Mouse (Mus musculus): ENCODE results near the gene Dop1a. TPM values are rescaled to one million over a fixed set of nuclear protein-coding genes. Genes with fewer than 3 reads are reported as not detected.

Dop1a gene
- polyA plus RNA-seq, 1 experiment from 2014 or later: 32.8 TPM

DNA sequence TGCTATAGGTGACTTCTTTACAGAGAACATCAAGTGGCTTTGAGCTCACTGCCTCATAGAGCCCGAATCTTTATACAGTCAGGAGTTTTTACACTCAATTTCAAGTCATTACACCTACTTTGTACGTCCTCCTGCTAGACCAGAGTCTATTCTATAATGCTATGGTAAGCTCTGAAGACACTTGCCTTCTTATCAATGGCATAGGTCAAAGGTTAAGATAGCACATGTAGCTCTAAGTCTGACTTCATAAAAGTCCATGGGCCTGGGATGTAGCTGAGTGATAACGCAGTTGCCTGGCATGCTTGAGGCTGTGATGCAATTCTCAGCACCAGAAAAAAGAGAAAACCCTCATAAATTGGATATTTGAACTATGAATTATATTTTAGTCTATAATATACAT lies 47.4 kb downstream of the Dop1a start:
- H3K4me3 ChIP-seq: no peak overlapping the region
- H3K9me3 ChIP-seq: no peaks in the 10 kb centered on the region
- H3K9ac ChIP-seq: no peak overlapping the region
- peaks cover 71% of the 10 kb centered on the region for H3K36me3 ChIP-seq
- WGBS: 90% methylated on average over 3 of the region's 3 CpGs
- H3K4me2 ChIP-seq: no peak overlapping the region
- no peak overlapping the region for H3K27ac ChIP-seq (replicated peaks)
- no peak for ATAC-seq (ENCODE audit: low FRiP score, low read depth)
- no peaks in the 10 kb centered on the region for H3K27me3 ChIP-seq
- H3K4me1 ChIP-seq (replicated peaks): no peaks in the 10 kb centered on the region

DNA sequence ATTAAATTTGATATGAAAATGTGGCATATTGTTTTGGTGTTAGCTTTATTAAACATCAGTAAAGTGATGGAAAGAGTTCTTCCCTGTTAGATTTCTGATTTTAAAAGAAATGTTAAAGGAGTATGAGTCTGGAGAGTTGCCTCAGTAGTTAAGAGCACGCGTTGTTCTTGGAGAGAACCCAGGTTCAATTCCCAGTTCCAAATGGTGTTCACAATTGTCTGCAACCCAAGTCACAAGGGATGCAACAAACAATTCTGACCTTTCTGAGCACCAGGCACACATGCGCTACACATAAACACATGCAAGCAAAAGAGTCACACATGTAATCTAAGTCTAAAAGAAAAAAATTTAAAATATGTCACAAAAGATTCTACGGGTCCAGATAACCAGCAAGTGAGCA lies 47.8 kb downstream of the Dop1a start:
- no peak for ATAC-seq (ENCODE audit: low FRiP score, low read depth)
- Histone ChIP-seq H3K9me3 (no peaks in the 10 kb centered on the region), H3K4me3 (no peak overlapping the region), H3K27me3 (no peaks in the 10 kb centered on the region), H3K9ac (no peak overlapping the region), H3K36me3 (peaks cover 72% of the 10 kb centered on the region), H3K27ac (replicated peaks) (no peak overlapping the region), H3K4me1 (replicated peaks) (no peaks in the 10 kb centered on the region), H3K4me2 (no peak overlapping the region)
- 97% methylated on average over 4 of the region's 4 CpGs for WGBS

DNA sequence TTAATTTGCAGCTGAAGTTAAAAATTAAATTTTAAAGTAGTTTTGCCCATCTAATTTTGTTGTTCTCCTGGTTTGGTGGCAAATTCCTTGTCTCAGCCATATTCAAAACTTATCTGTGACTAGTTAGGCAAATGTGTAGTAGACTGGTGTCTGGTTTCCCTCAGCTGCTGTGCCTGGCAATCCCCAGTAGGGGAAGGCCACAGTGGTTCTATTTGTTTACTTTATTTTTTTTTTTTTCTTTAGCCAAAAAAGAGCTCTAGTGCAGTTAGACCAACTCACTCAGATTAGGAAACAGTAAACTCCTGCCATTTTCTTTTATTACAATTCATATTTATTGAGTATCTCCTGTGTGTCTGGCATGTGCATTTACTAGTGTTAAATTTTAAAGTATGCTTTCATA lies 55.4 kb downstream of the Dop1a start:
- Histone ChIP-seq H3K27ac (replicated peaks) (no peak overlapping the region), H3K36me3 (peaks cover 65% of the 10 kb centered on the region)

DNA sequence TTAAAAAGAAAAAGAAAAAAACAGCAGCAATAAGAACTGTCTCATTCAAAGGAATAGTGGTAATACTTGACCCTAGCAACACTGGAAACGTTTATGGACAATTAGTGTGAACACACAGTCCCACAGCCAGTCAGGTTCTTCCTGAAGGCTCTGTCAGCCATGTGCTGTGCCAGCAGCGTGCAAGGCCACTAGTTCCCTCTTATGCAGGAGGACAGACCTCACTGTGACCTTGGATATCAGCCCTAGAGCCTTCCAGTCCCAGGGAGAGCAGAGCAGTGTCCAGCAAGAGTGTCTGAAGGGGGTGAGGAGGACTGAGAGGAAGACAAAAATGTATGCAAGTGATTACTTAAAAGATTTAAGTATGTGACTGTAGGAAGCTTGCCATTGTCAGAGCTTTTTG lies 58.6 kb downstream of the Dop1a start:
- H3K4me1 ChIP-seq (replicated peaks): no peaks in the 10 kb centered on the region
- no peak for ATAC-seq (ENCODE audit: low FRiP score, low read depth)
- H3K4me2 ChIP-seq: no peak overlapping the region
- 66% methylated on average over 2 of the region's 2 CpGs for WGBS
- no peaks in the 10 kb centered on the region for H3K9me3 ChIP-seq
- H3K9ac ChIP-seq: no peak overlapping the region
- H3K27me3 ChIP-seq: no peaks in the 10 kb centered on the region
- H3K4me3 ChIP-seq: no peak overlapping the region
- peaks cover 51% of the 10 kb centered on the region for H3K36me3 ChIP-seq
- H3K27ac ChIP-seq (replicated peaks): no peak overlapping the region

More for the DNA sequence above, 55.4 kb downstream of the Dop1a start:
- H3K9me3 ChIP-seq: no peaks in the 10 kb centered on the region
- H3K27me3 ChIP-seq: no peaks in the 10 kb centered on the region
- H3K4me3 ChIP-seq: no peak overlapping the region
- H3K4me1 ChIP-seq (replicated peaks): no peaks in the 10 kb centered on the region
- H3K9ac ChIP-seq: no peak overlapping the region
- H3K4me2 ChIP-seq: no peak overlapping the region
- ATAC-seq (ENCODE audit: low FRiP score, low read depth): no peak

GRCm38 (mm10) chr9:86534071-86534470 lies 67.1 kb downstream of the Dop1a start:
- H3K36me3 ChIP-seq: peaks cover 35% of the 10 kb centered on the region
- H3K27me3 ChIP-seq: no peaks in the 10 kb centered on the region
- no peak overlapping the region for H3K4me3 ChIP-seq
- no peak overlapping the region for H3K27ac ChIP-seq (replicated peaks)
- 94% methylated on average over 5 of the region's 5 CpGs for WGBS
- no peaks in the 10 kb centered on the region for H3K4me1 ChIP-seq (replicated peaks)
- H3K9ac ChIP-seq: no peak overlapping the region
- H3K9me3 ChIP-seq: no peaks in the 10 kb centered on the region
- ATAC-seq (ENCODE audit: low FRiP score, low read depth): no peak
- H3K4me2 ChIP-seq: no peak overlapping the region

- Histone ChIP-seq H3K4me1 (replicated peaks) (no peaks in the 10 kb centered on the region), H3K4me2 (no peak overlapping the region), H3K9ac (no peak overlapping the region), H3K4me3 (no peak overlapping the region), H3K36me3 (peaks cover 61% of the 10 kb centered on the region), H3K9me3 (no peaks in the 10 kb centered on the region), H3K27me3 (no peaks in the 10 kb centered on the region), H3K27ac (replicated peaks) (no peak overlapping the region)
- ATAC-seq (ENCODE audit: low FRiP score, low read depth): no peak
- WGBS: 84% methylated on average over 3 of the region's 3 CpGs
Observed at GRCm38 (mm10) chr9:86543451-86543850, 76.5 kb downstream of the Dop1a start.

DNA sequence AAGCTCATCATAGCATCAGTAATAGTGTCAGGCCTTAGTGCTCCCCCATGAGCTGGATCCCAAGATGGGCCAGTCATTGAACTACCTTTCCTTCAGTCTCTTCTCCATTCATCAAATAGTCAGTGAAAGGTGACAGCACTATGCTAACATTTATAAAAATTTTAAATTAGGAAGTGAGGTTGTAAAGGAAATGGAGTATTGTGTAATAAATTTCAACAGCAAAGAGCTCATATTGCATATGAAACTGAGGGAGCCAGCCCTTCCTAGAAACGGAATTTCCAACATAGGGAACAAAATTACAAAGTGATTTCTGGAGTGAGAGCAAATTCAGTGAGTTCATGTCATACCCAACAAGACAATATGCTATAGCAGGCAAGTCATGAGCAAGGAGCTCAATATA lies 77.6 kb downstream of the Dop1a start:
- Histone ChIP-seq H3K27me3 (no peaks in the 10 kb centered on the region), H3K36me3 (peaks cover 70% of the 10 kb centered on the region), H3K4me3 (no peak overlapping the region), H3K27ac (replicated peaks) (no peak overlapping the region), H3K9ac (no peak overlapping the region), H3K9me3 (no peaks in the 10 kb centered on the region), H3K4me1 (replicated peaks) (no peaks in the 10 kb centered on the region), H3K4me2 (no peak overlapping the region)
- 80% methylated on average over 1 of the region's 1 CpGs for WGBS
- no peak for ATAC-seq (ENCODE audit: low FRiP score, low read depth)

- no peak overlapping the region for H3K4me2 ChIP-seq
- no peak overlapping the region for H3K4me3 ChIP-seq
- no peaks in the 10 kb centered on the region for H3K27me3 ChIP-seq
- ATAC-seq (ENCODE audit: low FRiP score, low read depth): no peak
- no peak overlapping the region for H3K27ac ChIP-seq (replicated peaks)
- no peak overlapping the region for H3K9ac ChIP-seq
- H3K9me3 ChIP-seq: no peaks in the 10 kb centered on the region
- WGBS: 91% methylated on average over 5 of the region's 5 CpGs
- no peaks in the 10 kb centered on the region for H3K4me1 ChIP-seq (replicated peaks)
- peaks cover 77% of the 10 kb centered on the region for H3K36me3 ChIP-seq
Observed at GRCm38 (mm10) chr9:86549637-86550162, 82.7 kb downstream of the Dop1a start.

DNA sequence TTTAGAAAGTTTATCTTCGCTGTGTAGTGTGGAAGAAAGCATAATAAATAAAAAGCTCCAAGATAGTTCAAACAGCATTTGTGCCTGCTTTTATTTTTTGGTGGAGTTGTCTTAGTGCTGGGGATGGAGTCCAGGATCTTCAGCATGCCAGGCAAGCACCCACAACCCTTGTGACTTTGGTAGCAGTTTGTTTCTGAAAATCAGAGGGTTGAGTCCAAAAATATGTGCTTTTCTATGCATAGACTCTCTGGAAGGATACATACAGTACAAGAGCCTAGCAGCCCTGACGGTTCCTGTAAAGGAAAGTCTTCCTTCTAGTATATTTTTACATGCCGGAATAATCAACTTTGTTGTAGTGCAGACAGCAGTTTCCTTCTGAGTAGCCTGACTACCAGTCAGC lies 83.8 kb downstream of the Dop1a start:
- no peaks in the 10 kb centered on the region for H3K4me1 ChIP-seq (replicated peaks)
- no peak overlapping the region for H3K4me2 ChIP-seq
- no peak for ATAC-seq (ENCODE audit: low FRiP score, low read depth)
- H3K9me3 ChIP-seq: no peaks in the 10 kb centered on the region
- H3K27me3 ChIP-seq: no peaks in the 10 kb centered on the region
- peaks cover 76% of the 10 kb centered on the region for H3K36me3 ChIP-seq
- no peak overlapping the region for H3K27ac ChIP-seq (replicated peaks)
- 98% methylated on average over 3 of the region's 3 CpGs for WGBS
- no peak overlapping the region for H3K9ac ChIP-seq
- H3K4me3 ChIP-seq: no peak overlapping the region

DNA sequence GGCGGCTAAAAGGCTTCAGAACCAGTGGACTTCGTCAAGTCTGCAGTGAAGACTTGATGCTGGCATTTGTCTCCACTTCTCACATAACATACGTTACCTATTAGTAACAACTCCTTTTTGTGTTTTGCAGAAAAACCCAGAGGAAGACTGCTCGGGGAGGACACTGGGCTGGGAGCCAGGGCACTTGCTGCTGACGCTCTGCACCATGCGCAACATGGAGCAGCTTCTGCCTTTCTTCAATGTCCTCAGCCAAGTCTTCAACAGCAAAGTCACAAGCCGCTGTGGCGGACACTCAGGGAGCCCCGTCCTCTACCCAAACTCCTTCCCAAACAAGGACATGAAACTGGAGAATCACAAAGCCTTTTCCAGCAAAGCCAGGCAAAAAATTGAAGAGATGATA lies 86.9 kb downstream of the Dop1a start:
- Histone ChIP-seq H3K9ac (no peak overlapping the region), H3K36me3 (peaks cover 79% of the 10 kb centered on the region), H3K4me3 (no peak overlapping the region), H3K9me3 (no peaks in the 10 kb centered on the region), H3K4me1 (replicated peaks) (no peaks in the 10 kb centered on the region), H3K27me3 (no peaks in the 10 kb centered on the region), H3K4me2 (no peak overlapping the region), H3K27ac (replicated peaks) (no peak overlapping the region)
- WGBS: 88% methylated on average over 9 of the region's 9 CpGs
- no peak for ATAC-seq (ENCODE audit: low FRiP score, low read depth)

GRCm38 (mm10) chr9:86554641-86555040 lies 87.7 kb downstream of the Dop1a start:
- 95% methylated on average over 4 of the region's 4 CpGs for WGBS
- Histone ChIP-seq H3K4me3 (no peak overlapping the region), H3K36me3 (peaks cover 81% of the 10 kb centered on the region), H3K27me3 (no peaks in the 10 kb centered on the region), H3K27ac (replicated peaks) (no peak overlapping the region), H3K9ac (no peak overlapping the region), H3K4me1 (replicated peaks) (no peaks in the 10 kb centered on the region), H3K4me2 (no peak overlapping the region), H3K9me3 (no peaks in the 10 kb centered on the region)
- ATAC-seq (ENCODE audit: low FRiP score, low read depth): no peak

DNA sequence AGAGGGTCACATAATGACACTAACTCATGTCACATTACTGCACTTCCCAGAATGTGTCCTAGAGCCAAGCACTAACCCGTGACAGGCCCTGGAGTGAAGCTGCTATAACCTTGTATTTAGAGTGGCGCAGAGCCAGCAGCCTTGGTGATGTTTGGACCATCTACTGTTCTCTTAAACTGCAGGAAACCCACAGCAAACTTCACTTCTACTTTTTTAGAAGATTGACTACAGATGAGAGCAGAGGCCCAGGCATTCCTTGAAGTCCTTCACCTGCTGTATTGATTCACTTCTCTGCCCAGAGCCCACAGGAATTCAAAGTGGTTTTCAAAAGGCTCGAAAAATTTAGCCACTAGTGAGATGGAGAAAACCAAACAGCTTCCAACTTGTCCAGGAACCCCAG lies 93.6 kb downstream of the Dop1a start:
- no peaks in the 10 kb centered on the region for H3K27me3 ChIP-seq
- no peaks in the 10 kb centered on the region for H3K4me1 ChIP-seq (replicated peaks)
- H3K27ac ChIP-seq (replicated peaks): no peak overlapping the region
- 93% methylated on average over 3 of the region's 3 CpGs for WGBS
- no peaks in the 10 kb centered on the region for H3K9me3 ChIP-seq
- no peak overlapping the region for H3K9ac ChIP-seq
- H3K4me3 ChIP-seq: no peak overlapping the region
- ATAC-seq (ENCODE audit: low FRiP score, low read depth): no peak
- peaks cover 80% of the 10 kb centered on the region for H3K36me3 ChIP-seq
- H3K4me2 ChIP-seq: no peak overlapping the region

- Histone ChIP-seq H3K36me3 (peaks cover 32% of the 10 kb centered on the region), H3K9ac (no peak overlapping the region), H3K9me3 (no peaks in the 10 kb centered on the region), H3K4me1 (replicated peaks) (peaks cover 22% of the 10 kb centered on the region), H3K27me3 (no peaks in the 10 kb centered on the region), H3K4me3 (no peak overlapping the region), H3K4me2 (no peak overlapping the region), H3K27ac (replicated peaks) (no peak overlapping the region)
- 91% methylated on average over 3 of the region's 3 CpGs for WGBS
- no peak for ATAC-seq (ENCODE audit: low FRiP score, low read depth)
Observed at GRCm38 (mm10) chr9:86569314-86569910, 102.5 kb downstream of the Dop1a start.

Data from hindbrain, embryonic 15.5 days (tissue).